Mouse (Mus musculus): ENCODE data around the gene Magohb. TPM values are rescaled to one million over a fixed set of nuclear protein-coding genes. Genes with fewer than 3 reads are reported as not detected.

Gene Magohb
- polyA plus RNA-seq, 1 experiment from 2014 or later = 50.8 TPM

DNA sequence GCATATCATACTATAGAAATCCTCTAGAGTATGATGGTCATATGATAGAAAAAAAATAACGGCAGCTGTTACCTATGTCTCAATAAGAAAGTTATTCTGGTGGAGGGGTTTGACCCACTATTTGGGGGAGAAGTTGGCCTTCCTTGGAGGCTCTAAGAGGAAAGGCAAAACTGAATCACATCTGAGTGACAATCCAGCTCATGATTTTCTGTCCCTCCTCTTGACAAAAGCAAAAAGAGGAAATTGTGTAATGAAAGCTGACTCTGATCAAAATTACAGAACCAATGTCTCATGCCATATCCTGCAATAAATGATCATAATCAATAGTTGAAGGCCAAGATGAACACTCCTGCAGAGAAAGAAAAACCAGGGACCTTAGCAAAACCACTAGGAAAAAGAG, 20.7 kb downstream of the Magohb start:
- Histone ChIP-seq H3K4me1 (replicated peaks; ENCODE audit: control insufficient read depth, insufficient read depth) (no peaks in the 10 kb centered on the region), H3K9ac (ENCODE audit: low read length) (no peak overlapping the region), H3K4me2 (replicated peaks; ENCODE audit: low read depth) (no peak overlapping the region), H3K27ac (replicated peaks) (no peak overlapping the region), H3K27me3 (ENCODE audit: control insufficient read depth, insufficient read depth, low read length) (no peaks in the 10 kb centered on the region), H3K4me3 (ENCODE audit: low read depth, low read length) (no peak overlapping the region), H3K36me3 (ENCODE audit: control insufficient read depth, insufficient read depth, low read length) (no peaks in the 10 kb centered on the region), H3K9me3 (ENCODE audit: control insufficient read depth, low read length) (no peaks in the 10 kb centered on the region)
- 93% methylated on average over 1 of the region's 1 CpGs for WGBS
- DNase-seq (ENCODE audit: low spot score) (no peak), ATAC-seq (ENCODE audit: low FRiP score, low TSS enrichment) (no peak)
- TF ChIP-seq CTCF (IDR thresholded peaks at IDR 0.05; ENCODE audit: low read depth) (no peak), EP300 (optimal IDR thresholded peaks at IDR 0.05) (no peak)

DNA sequence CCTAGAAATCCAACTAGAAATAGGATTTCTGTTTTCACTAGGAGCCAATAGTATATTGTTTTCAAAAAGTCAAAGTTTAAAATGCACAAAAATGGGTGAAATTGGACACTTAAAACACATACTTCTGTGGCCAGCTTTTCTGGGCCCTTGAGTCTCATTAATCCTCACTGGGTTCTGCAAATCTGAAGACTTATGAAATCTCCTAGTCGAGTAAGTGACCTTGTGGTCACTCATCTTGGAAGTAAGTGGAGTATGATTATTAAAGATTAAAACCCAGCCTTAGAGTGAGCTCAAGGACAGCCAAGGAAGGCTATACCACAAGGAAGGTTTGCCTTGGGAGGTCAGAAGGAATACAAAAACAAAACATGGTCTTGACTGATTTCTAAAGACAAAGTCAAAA, 22.7 kb downstream of the Magohb start:
- DNase-seq (ENCODE audit: low spot score) (no peak), ATAC-seq (ENCODE audit: low FRiP score, low TSS enrichment) (no peak)
- 47% methylated on average over 1 of the region's 1 CpGs for WGBS
- Histone ChIP-seq H3K4me3 (ENCODE audit: low read depth, low read length) (no peak overlapping the region), H3K4me2 (replicated peaks; ENCODE audit: low read depth) (no peak overlapping the region), H3K36me3 (ENCODE audit: control insufficient read depth, insufficient read depth, low read length) (no peaks in the 10 kb centered on the region), H3K9me3 (ENCODE audit: control insufficient read depth, low read length) (no peaks in the 10 kb centered on the region), H3K4me1 (replicated peaks; ENCODE audit: control insufficient read depth, insufficient read depth) (no peaks in the 10 kb centered on the region), H3K9ac (ENCODE audit: low read length) (no peak overlapping the region), H3K27ac (replicated peaks) (no peak overlapping the region), H3K27me3 (ENCODE audit: control insufficient read depth, insufficient read depth, low read length) (no peaks in the 10 kb centered on the region)
- TF ChIP-seq CTCF (IDR thresholded peaks at IDR 0.05; ENCODE audit: low read depth) (no peak), EP300 (optimal IDR thresholded peaks at IDR 0.05) (no peak)

DNA sequence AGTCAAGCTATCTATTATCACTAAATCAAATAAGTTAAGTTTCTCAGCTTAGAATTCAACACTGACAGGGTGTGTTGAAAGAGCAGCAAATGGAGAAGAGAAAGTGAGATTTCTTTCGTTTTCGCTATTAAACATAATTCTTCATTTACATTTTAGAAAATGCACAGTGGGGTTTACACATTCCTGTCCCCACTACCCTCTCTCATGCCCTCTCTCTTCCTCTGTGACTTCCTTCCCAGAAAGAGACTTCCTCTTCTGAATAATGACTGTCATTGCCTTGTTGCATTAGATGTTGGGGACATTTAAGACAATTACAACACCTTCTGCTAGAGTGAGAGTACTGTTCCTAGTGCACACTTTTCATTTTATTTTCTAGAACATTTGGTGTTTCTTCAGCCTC, 23.4 kb downstream of the Magohb start:
- no peak for ATAC-seq (ENCODE audit: low FRiP score, low TSS enrichment)
- TF ChIP-seq EP300 (optimal IDR thresholded peaks at IDR 0.05) (no peak), CTCF (IDR thresholded peaks at IDR 0.05; ENCODE audit: low read depth) (no peak)
- H3K27me3 ChIP-seq (ENCODE audit: control insufficient read depth, insufficient read depth, low read length) = no peaks in the 10 kb centered on the region
- no peak overlapping the region for H3K27ac ChIP-seq (replicated peaks)
- no peak overlapping the region for H3K4me2 ChIP-seq (replicated peaks; ENCODE audit: low read depth)
- H3K9me3 ChIP-seq (ENCODE audit: control insufficient read depth, low read length) = no peaks in the 10 kb centered on the region
- H3K4me1 ChIP-seq (replicated peaks; ENCODE audit: control insufficient read depth, insufficient read depth) = no peaks in the 10 kb centered on the region
- WGBS = 96% methylated on average over 2 of the region's 2 CpGs
- H3K9ac ChIP-seq (ENCODE audit: low read length) = no peak overlapping the region
- DNase-seq (ENCODE audit: low spot score) = no peak
- H3K4me3 ChIP-seq (ENCODE audit: low read depth, low read length) = no peak overlapping the region
- H3K36me3 ChIP-seq (ENCODE audit: control insufficient read depth, insufficient read depth, low read length) = no peaks in the 10 kb centered on the region

DNA sequence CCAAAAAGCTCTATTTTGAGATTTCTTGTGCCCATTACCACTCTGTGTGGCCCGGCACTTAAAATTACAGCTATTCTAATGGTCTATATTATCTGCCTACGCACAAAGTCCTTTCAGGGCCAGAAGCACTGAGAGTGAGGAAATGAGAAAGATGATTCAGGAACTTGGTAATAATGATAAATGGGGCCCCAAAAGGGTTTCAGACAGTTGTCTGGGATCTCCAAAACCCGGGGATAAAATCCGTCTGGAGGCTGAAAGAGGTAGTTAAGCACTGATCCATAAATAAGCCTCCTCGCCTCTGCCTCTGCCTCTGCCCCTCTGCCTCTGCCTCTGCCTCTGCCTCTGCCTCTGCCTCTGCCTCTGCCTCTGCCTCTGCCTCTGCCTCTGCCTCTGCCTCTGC, 28.9 kb downstream of the Magohb start:
- DNase-seq (ENCODE audit: low spot score) (no peak), ATAC-seq (ENCODE audit: low FRiP score, low TSS enrichment) (no peak)
- Histone ChIP-seq H3K36me3 (ENCODE audit: control insufficient read depth, insufficient read depth, low read length) (no peaks in the 10 kb centered on the region), H3K27me3 (ENCODE audit: control insufficient read depth, insufficient read depth, low read length) (no peaks in the 10 kb centered on the region), H3K4me3 (ENCODE audit: low read depth, low read length) (no peak overlapping the region), H3K27ac (replicated peaks) (no peak overlapping the region), H3K4me1 (replicated peaks; ENCODE audit: control insufficient read depth, insufficient read depth) (no peaks in the 10 kb centered on the region), H3K9ac (ENCODE audit: low read length) (no peak overlapping the region), H3K4me2 (replicated peaks; ENCODE audit: low read depth) (no peak overlapping the region), H3K9me3 (ENCODE audit: control insufficient read depth, low read length) (no peaks in the 10 kb centered on the region)
- TF ChIP-seq EP300 (optimal IDR thresholded peaks at IDR 0.05) (no peak), CTCF (IDR thresholded peaks at IDR 0.05; ENCODE audit: low read depth) (no peak)
- 83% methylated on average over 5 of the region's 5 CpGs for whole genome bisulfite sequencing

DNA sequence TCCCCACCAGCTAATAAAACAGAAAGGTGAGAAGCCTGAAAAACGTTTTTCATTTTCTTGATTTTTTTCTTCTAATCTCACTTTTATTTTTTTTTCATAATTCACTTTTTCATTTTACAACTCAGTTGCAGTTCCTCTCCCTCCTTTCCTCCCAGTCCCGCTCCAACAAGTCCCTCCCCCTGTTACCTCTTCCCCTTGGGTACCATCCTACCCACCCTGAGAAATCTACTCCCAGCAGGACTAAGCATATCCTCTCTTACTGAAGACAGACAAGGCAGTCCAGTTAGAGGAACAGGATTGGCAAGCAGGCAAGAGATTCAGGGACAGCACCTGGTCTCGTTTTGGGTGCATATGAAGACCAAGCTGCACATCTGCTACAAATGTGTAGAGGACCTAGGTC, 30.3 kb downstream of the Magohb start:
- Histone ChIP-seq H3K27ac (replicated peaks) (no peak overlapping the region), H3K4me3 (ENCODE audit: low read depth, low read length) (no peak overlapping the region), H3K9me3 (ENCODE audit: control insufficient read depth, low read length) (no peaks in the 10 kb centered on the region), H3K4me1 (replicated peaks; ENCODE audit: control insufficient read depth, insufficient read depth) (no peaks in the 10 kb centered on the region), H3K4me2 (replicated peaks; ENCODE audit: low read depth) (no peak overlapping the region), H3K9ac (ENCODE audit: low read length) (no peak overlapping the region), H3K36me3 (ENCODE audit: control insufficient read depth, insufficient read depth, low read length) (no peaks in the 10 kb centered on the region), H3K27me3 (ENCODE audit: control insufficient read depth, insufficient read depth, low read length) (no peaks in the 10 kb centered on the region)
- DNase-seq (ENCODE audit: low spot score) (no peak), ATAC-seq (ENCODE audit: low FRiP score, low TSS enrichment) (no peak)
- 59% methylated on average over 3 of the region's 3 CpGs for WGBS
- no peak for TF ChIP-seq CTCF (IDR thresholded peaks at IDR 0.05; ENCODE audit: low read depth)
- TF ChIP-seq EP300 (optimal IDR thresholded peaks at IDR 0.05) = no peak

DNA sequence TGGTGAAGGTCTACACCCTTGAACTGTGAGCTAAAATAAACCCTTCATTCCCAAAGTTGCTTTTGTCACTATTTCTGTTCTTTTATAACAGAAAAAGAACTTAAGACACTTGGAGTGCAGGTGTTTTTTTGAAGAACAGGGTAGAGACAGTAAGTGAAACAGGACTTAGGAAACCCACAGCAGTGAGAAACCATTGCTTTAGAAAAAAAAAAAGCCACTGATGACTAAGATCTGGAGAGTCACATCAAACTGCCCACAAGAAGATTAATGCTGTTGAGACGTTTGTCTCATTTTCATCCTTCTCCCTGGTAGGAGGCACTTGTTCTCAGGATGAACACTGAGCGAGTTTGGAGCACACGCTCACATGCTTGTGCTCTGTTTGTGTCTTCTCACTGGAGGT, 31.0 kb downstream of the Magohb start:
- H3K9ac ChIP-seq (ENCODE audit: low read length) = no peak overlapping the region
- no peak for TF ChIP-seq CTCF (IDR thresholded peaks at IDR 0.05; ENCODE audit: low read depth)
- no peak for TF ChIP-seq EP300 (optimal IDR thresholded peaks at IDR 0.05)
- H3K36me3 ChIP-seq (ENCODE audit: control insufficient read depth, insufficient read depth, low read length) = no peaks in the 10 kb centered on the region
- H3K27me3 ChIP-seq (ENCODE audit: control insufficient read depth, insufficient read depth, low read length) = no peaks in the 10 kb centered on the region
- H3K4me2 ChIP-seq (replicated peaks; ENCODE audit: low read depth) = no peak overlapping the region
- H3K4me3 ChIP-seq (ENCODE audit: low read depth, low read length) = no peak overlapping the region
- no peaks in the 10 kb centered on the region for H3K9me3 ChIP-seq (ENCODE audit: control insufficient read depth, low read length)
- H3K4me1 ChIP-seq (replicated peaks; ENCODE audit: control insufficient read depth, insufficient read depth) = no peaks in the 10 kb centered on the region
- no peak overlapping the region for H3K27ac ChIP-seq (replicated peaks)
- ATAC-seq (ENCODE audit: low FRiP score, low TSS enrichment) (no peak), DNase-seq (ENCODE audit: low spot score) (no peak)
- 81% methylated on average over 3 of the region's 3 CpGs for WGBS
